Mouse (Mus musculus) thymus, adult 2 months (tissue): ENCODE results near the gene Gal3st3. TPM values are rescaled to one million over a fixed set of nuclear protein-coding genes. Genes with fewer than 3 reads are reported as not detected.
"Not testable (repeated sequence)": the region's sequence is repeated elsewhere in the genome, so short reads cannot be mapped to it uniquely, and the experiment has no call there.

Experiments used
- DNase-seq: peaks from one replicate; pipeline ENCODE4 v3.0.0; 2021
- H3K27ac ChIP-seq: fragments of 200-500 bp; 2 replicates; pipeline ENCODE4 v1.5.1; 2012; ENCODE audit warnings: low read length, control low read depth; ENCODE audit not compliant: control insufficient read depth, insufficient read depth
- H3K27me3 ChIP-seq: fragments of 200-500 bp; 2 replicates; pipeline ENCODE4 v1.6.1; 2012; ENCODE audit warnings: mild to moderate bottlenecking, low read length, moderate library complexity, mixed read lengths; ENCODE audit not compliant: control insufficient read depth, insufficient read depth
- H3K36me3 ChIP-seq: fragments of 200-500 bp; 2 replicates; pipeline ENCODE4 v1.6.1; 2012; ENCODE audit warnings: mild to moderate bottlenecking, low read length, moderate library complexity; ENCODE audit not compliant: control insufficient read depth, insufficient read depth
- H3K4me1 ChIP-seq: fragments of 200-500 bp; replicated peaks from 2 replicates; pipeline ENCODE4 v1.6.1; 2012; ENCODE audit warnings: low read length; ENCODE audit not compliant: control insufficient read depth, insufficient read depth
- H3K4me3 ChIP-seq: fragments of 200-500 bp; 2 replicates; pipeline ENCODE4 v1.5.1; 2012; ENCODE audit warnings: mild to moderate bottlenecking, low read length, control low read depth, moderate library complexity; ENCODE audit not compliant: control insufficient read depth, insufficient read depth
- CTCF ChIP-seq: fragments of 200-500 bp; IDR thresholded peaks from 2 replicates; pipeline ENCODE4 v1.5.1; 2012; ENCODE audit warnings: mild to moderate bottlenecking, control low read depth, low read length, moderate library complexity, borderline replicate concordance; ENCODE audit not compliant: control insufficient read depth, poor library complexity, insufficient read depth; ENCODE audit errors: extremely low read depth
- POLR2A ChIP-seq: fragments of 200-500 bp; IDR thresholded peaks from 2 replicates; pipeline ENCODE4 v1.6.1; 2012; ENCODE audit warnings: mild to moderate bottlenecking, low read length, control low read depth, moderate library complexity; ENCODE audit not compliant: control insufficient read depth, poor library complexity, insufficient read depth; ENCODE audit errors: extremely low read depth
- WGBS: fragments of 180-500 bp; shearing (Covaris S2); methylation state at CpG from one replicate; pipeline ENCODE4 v1.1.7; 2018; 5-methylcytosine and 5-hydroxymethylcytosine counted together
- polyA plus RNA-seq: library from polyadenylated mRNA; depleted of rRNA; stranded (reverse); fragments of >200 nt; gene quantifications from 2 replicates; pipeline ENCODE4 v1.2.3, GENCODE M21; 2012; rRNA removed

Gene Gal3st3
- polyA plus RNA-seq, 1 experiment, result 6.3 TPM

DNA sequence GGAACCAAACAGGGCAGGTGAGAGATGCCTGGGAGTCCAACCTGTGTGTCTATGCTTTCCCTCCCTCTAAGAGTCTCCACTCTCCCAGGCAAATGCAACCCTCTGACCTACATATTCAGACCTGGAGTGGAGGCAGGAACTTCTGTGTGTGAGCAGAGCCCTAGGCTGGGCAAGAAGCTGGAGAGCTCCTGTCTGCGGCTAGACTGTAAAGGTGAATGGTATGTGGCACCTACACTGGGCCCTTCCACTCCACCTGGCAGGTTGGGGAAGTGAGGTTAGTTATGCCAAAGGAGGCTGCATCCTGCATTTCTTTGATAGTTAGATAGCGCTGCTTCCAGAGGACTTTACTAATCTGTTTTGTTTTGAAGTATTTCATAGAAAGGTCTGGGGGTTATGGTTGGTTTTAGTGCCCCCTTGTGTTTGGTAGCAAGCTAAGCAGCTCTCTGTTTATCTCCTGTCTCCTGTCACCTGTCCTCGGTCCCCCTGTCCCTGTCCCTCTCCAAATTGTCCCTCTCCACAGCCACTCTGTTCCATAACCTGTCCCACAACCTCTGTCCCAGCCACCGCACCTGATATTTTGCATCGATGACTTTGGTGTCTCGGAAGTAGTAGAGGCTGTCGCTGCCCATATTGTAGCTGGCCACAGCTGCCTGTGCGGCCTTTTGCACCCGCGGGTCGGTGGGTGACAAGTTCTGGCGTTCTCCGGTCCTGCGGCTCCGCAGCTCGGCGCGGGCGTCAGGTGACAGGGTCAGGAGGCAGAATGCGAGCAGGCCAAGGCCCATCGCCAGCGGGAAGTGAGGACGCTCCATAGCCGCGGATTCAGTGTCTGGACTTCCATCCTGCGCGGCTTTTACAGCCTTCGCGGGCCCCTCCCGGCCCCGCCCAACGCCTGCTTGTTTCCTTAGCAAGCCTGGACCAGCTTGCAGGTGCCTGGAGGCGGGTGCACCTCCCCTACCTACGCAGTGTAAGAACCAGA, 50.7 kb downstream of the Gal3st3 start:
- peak; percentile 23 for DNase-seq
- H3K27ac ChIP-seq, result no peak overlapping the region
- H3K27me3 ChIP-seq, result no peaks in the 10 kb centered on the region
- H3K4me1 ChIP-seq, result peaks cover 11% of the 10 kb centered on the region
- H3K36me3 ChIP-seq, result no peaks in the 10 kb centered on the region
- TF ChIP-seq CTCF (peak; percentile 26; the same call in 1 of the 2 replicates), POLR2A (0 out of 2 replicates have a peak, but pooled peaks have one; percentile 18)
- 5% methylated on average over 34 of the region's 34 CpGs for WGBS
- H3K4me3 ChIP-seq, result peak overlapping the region; percentile 43

DNA sequence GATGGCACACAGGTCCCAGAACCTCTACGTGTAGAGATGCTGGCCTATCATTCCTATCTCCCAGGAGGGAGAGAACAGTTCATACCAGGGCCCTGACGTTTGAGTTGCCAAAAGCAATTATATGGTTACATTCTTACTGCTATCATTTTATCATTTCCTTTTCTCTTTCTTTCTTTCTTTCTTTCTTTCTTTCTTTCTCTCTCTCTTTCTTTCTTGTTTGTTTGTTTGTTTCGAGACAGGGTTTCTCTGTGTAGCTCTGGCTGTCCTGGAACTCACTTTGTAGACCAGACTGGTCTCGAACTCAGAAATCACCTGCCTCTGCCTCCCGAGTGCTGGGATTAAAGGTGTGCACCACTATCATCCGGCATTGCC, 51.4 kb downstream of the Gal3st3 start, which contains the start of gene Cst6:
Gene Cst6 (minus strand): TSS at position 73 of the 372 bp plus-strand sequence.
- H3K4me3 ChIP-seq, result peak within 1 kb of the TSS; percentile 43
- H3K36me3 ChIP-seq, H3K27me3 ChIP-seq, H3K27ac ChIP-seq, DNase-seq: not testable (repeated sequence)
- peaks cover 11% of the 10 kb centered on the region for H3K4me1 ChIP-seq
- WGBS, result 85% methylated on average over 6 of the region's 6 CpGs

- 87% methylated on average over 2 of the region's 2 CpGs for WGBS
- Histone ChIP-seq H3K4me3 (no peak overlapping the region), H3K4me1 (peaks cover 6% of the 10 kb centered on the region), H3K36me3 (no peaks in the 10 kb centered on the region), H3K27me3 (no peaks in the 10 kb centered on the region), H3K27ac (no peak overlapping the region)
- DNase-seq, result no peak
- TF ChIP-seq CTCF, result no peak
- TF ChIP-seq POLR2A, result no peak
Observed at GRCm38 (mm10) chr19:5353609-5354008, 55.5 kb downstream of the Gal3st3 start.

DNA sequence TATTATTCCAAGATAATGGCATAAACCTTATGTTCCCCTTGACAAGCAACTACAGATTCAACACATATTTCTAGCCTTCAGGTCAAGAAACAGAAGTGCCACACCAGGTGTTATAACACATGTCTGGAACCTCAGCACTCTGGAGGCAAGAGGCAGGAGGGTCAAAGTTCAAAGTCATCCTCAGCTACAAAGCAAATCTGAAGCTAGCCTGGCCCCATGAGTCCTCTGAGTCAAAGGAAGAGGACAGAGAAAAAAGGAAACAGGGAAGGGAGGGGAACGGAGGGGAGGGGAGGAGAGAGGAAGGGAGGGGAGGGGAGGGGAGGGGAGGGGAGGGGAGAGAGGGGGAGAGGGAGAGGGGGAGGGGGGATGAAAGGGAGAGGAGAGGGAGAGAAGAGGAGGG, 57.9 kb downstream of the Gal3st3 start:
- H3K27ac ChIP-seq, result no peak overlapping the region
- no peaks in the 10 kb centered on the region for H3K27me3 ChIP-seq
- TF ChIP-seq POLR2A (no peak), CTCF (no peak)
- no peaks in the 10 kb centered on the region for H3K36me3 ChIP-seq
- no peak overlapping the region for H3K4me3 ChIP-seq
- DNase-seq, result no peak
- WGBS, result no CpG with 5 or more reads among the region's 1 CpGs
- H3K4me1 ChIP-seq, result no peaks in the 10 kb centered on the region

Other genes starting within 250 kb of the Gal3st3 start
- 7.1 and 8.8 TPM in 2 replicates for gene Rin1, start 247.8 kb upstream of the Gal3st3 start, polyA plus RNA-seq
- 5.9 and 7.7 TPM in 2 replicates for gene Cd248, start 230.3 kb upstream of the Gal3st3 start, polyA plus RNA-seq
- gene Tmem151a, start 212.8 kb upstream of the Gal3st3 start, polyA plus RNA-seq, result 1.7 and 3.5 TPM in 2 replicates
- gene Yif1a, start 209.8 kb upstream of the Gal3st3 start, polyA plus RNA-seq, result 121 and 137 TPM in 2 replicates
- gene Cnih2, start 199.8 kb upstream of the Gal3st3 start, polyA plus RNA-seq, result 3.7 and 4.9 TPM in 2 replicates
- 296 and 317 TPM in 2 replicates for gene Rab1b, start 191.3 kb upstream of the Gal3st3 start, polyA plus RNA-seq
- 48.0 and 54.9 TPM in 2 replicates for gene Klc2, start 179.8 kb upstream of the Gal3st3 start, polyA plus RNA-seq
- 58.9 and 64.9 TPM in 2 replicates for gene Pacs1, start 25.2 kb upstream of the Gal3st3 start, polyA plus RNA-seq
- gene Sf3b2, start 2.9 kb upstream of the Gal3st3 start, polyA plus RNA-seq, result 213 and 250 TPM in 2 replicates
- not detected in 2 replicates for gene Catsper1, start 37.4 kb downstream of the Gal3st3 start, polyA plus RNA-seq
- gene Cst6, start 51.2 kb downstream of the Gal3st3 start, polyA plus RNA-seq, result 60.2 and 101 TPM in 2 replicates
- gene Eif1ad, start 68.4 kb downstream of the Gal3st3 start, polyA plus RNA-seq, result 50.0 and 51.3 TPM in 2 replicates
- 294 and 314 TPM in 2 replicates for gene Banf1, start 68.8 kb downstream of the Gal3st3 start, polyA plus RNA-seq
- 41.6 and 48.9 TPM in 2 replicates for gene Sart1, start 90.4 kb downstream of the Gal3st3 start, polyA plus RNA-seq
- gene Tsga10ip, start 104.2 kb downstream of the Gal3st3 start, polyA plus RNA-seq, result 0.14 and 0.59 TPM in 2 replicates
- gene Drap1, start 126.6 kb downstream of the Gal3st3 start, polyA plus RNA-seq, result 112 and 133 TPM in 2 replicates
- gene AI837181, start 126.8 kb downstream of the Gal3st3 start, polyA plus RNA-seq, result 145 and 149 TPM in 2 replicates
- 0.16 TPM in 1 of 2 replicates, not detected in the other for gene Fosl1, start 149.2 kb downstream of the Gal3st3 start, polyA plus RNA-seq
- gene Ccdc85b, start 159.6 kb downstream of the Gal3st3 start, polyA plus RNA-seq, result 8.1 and 8.2 TPM in 2 replicates
- gene Fibp, start 162.3 kb downstream of the Gal3st3 start, polyA plus RNA-seq, result 142 and 157 TPM in 2 replicates
- gene Ctsw, start 170.2 kb downstream of the Gal3st3 start, polyA plus RNA-seq, result 49.1 and 54.3 TPM in 2 replicates
- gene Efemp2, start 175.6 kb downstream of the Gal3st3 start, polyA plus RNA-seq, result 17.3 and 21.6 TPM in 2 replicates
- 127 and 149 TPM in 2 replicates for gene Mus81, start 190.1 kb downstream of the Gal3st3 start, polyA plus RNA-seq
- 1,557 and 1,580 TPM in 2 replicates for gene Cfl1, start 192.1 kb downstream of the Gal3st3 start, polyA plus RNA-seq
- gene 1700020D05Rik, start 205.5 kb downstream of the Gal3st3 start, polyA plus RNA-seq, result 3.3 and 3.5 TPM in 2 replicates
- 20.0 and 22.6 TPM in 2 replicates for gene Snx32, start 212.2 kb downstream of the Gal3st3 start, polyA plus RNA-seq